ENCODE assay signal across 14 mouse cellular contexts in genomic region chr12:72376309-72376708, GRCm38 (mm10).
"Had no signal": no experiment of that assay in that cellular context is flagged by ENCODE, and none has a peak within 500 bp of the region (broad histone marks: within the 10 kb centered on the region; RNA-seq: fewer than 3 reads in every experiment).

No protein-coding gene starts in this region.

- H3K36me3 ChIP-seq: kidney, embryonic 15.5 days; limb, embryonic 15.5 days; liver, embryonic 12.5 days; midbrain, embryonic 12.5 days; stomach, embryonic 15.5 days had no signal

- H3K4me2 ChIP-seq: kidney, embryonic 15.5 days; limb, embryonic 15.5 days; liver, embryonic 12.5 days; lung, embryonic 14.5 days; midbrain, embryonic 12.5 days; stomach, embryonic 15.5 days had no signal

- H3K9me3 ChIP-seq: kidney, embryonic 15.5 days; limb, embryonic 15.5 days; liver, embryonic 12.5 days; midbrain, embryonic 12.5 days; stomach, embryonic 15.5 days had no signal

- DNase-seq: kidney, adult 2 months; kidney, postnatal 14 days; layer of hippocampus, adult 9-11 months; layer of hippocampus, postnatal 36 days; lung, embryonic 14.5 days; lung, postnatal 14 days; thymus, postnatal 4 days had no signal

- H3K4me1 ChIP-seq: kidney, embryonic 15.5 days; limb, embryonic 15.5 days; liver, embryonic 12.5 days; megakaryocyte, embryonic 14.5 days; stomach, embryonic 15.5 days had no signal

- H3K4me3 ChIP-seq: kidney, embryonic 15.5 days; limb, embryonic 15.5 days; liver, embryonic 12.5 days; megakaryocyte, embryonic 14.5 days; midbrain, embryonic 12.5 days; stomach, embryonic 15.5 days had no signal

- H3K27me3 ChIP-seq: kidney, embryonic 15.5 days; limb, embryonic 15.5 days; liver, embryonic 12.5 days; megakaryocyte, embryonic 14.5 days; midbrain, embryonic 12.5 days; stomach, embryonic 15.5 days had no signal

- H3K9ac ChIP-seq: kidney, embryonic 15.5 days; limb, embryonic 15.5 days; liver, embryonic 12.5 days; lung, embryonic 14.5 days; midbrain, embryonic 12.5 days; stomach, embryonic 15.5 days had no signal

- ATAC-seq: liver, embryonic 12.5 days had no signal

- H3K27ac ChIP-seq: kidney, embryonic 15.5 days; limb, embryonic 15.5 days; liver, embryonic 12.5 days; macrophage; midbrain, embryonic 12.5 days; stomach, embryonic 15.5 days had no signal
